Mouse (Mus musculus) limb, embryonic 15.5 days (tissue): ENCODE data around the gene Spesp1. TPM values are rescaled to one million over a fixed set of nuclear protein-coding genes. Genes with fewer than 3 reads are reported as not detected.

Source experiments
- ATAC-seq: fragments of 200-750 bp; cut with Nextera tagmentation; 2 replicates; pipeline ENCODE4 v1.8.0; 2017; ENCODE audit warnings: low read depth, moderate TSS enrichment; ENCODE audit not compliant: insufficient number of reproducible peaks, low FRiP score, low TSS enrichment
- H3K27ac ChIP-seq: fragments of 300-500 bp; sonication (generic); 2 replicates; pipeline ENCODE4 v1.5.1; 2015; ENCODE audit warnings: moderate library complexity, mild to moderate bottlenecking, inconsistent platforms
- H3K27me3 ChIP-seq: fragments of 300-500 bp; sonication (generic); 2 replicates; pipeline ENCODE4 v1.6.1; 2015; ENCODE audit warnings: inconsistent platforms
- H3K36me3 ChIP-seq: fragments of 300-500 bp; sonication (generic); 2 replicates; pipeline ENCODE4 v1.6.1; 2015; ENCODE audit warnings: inconsistent platforms
- H3K4me1 ChIP-seq: fragments of 300-500 bp; sonication (generic); 2 replicates; pipeline ENCODE4 v1.6.1; 2015; ENCODE audit warnings: inconsistent platforms
- H3K4me2 ChIP-seq: fragments of 300-500 bp; sonication (generic); 2 replicates; pipeline ENCODE4 v1.6.1; 2015; ENCODE audit warnings: mild to moderate bottlenecking, inconsistent platforms
- H3K4me3 ChIP-seq: fragments of 300-500 bp; sonication (generic); 2 replicates; pipeline ENCODE4 v1.5.1; 2015; ENCODE audit warnings: mild to moderate bottlenecking, inconsistent platforms
- H3K9ac ChIP-seq: fragments of 300-500 bp; sonication (generic); 2 replicates; pipeline ENCODE4 v1.6.1; 2015; ENCODE audit warnings: inconsistent platforms
- H3K9me3 ChIP-seq: fragments of 300-500 bp; sonication (generic); 2 replicates; pipeline ENCODE4 v1.6.1; 2016; ENCODE audit warnings: inconsistent platforms
- WGBS: fragments of 180-500 bp; shearing (Covaris S2); methylation state at CpG from one replicate; pipeline ENCODE4 v1.1.7; 2015; 5-methylcytosine and 5-hydroxymethylcytosine counted together
- polyA plus RNA-seq: library from polyadenylated mRNA; unstranded; fragments of >200 nt; fragmentation: Nextera tagmentation; extraction: Ambion mirVana; gene quantifications from 2 replicates; pipeline ENCODE4 v1.2.1, GENCODE M21; 2015

Spesp1 gene
- polyA plus RNA-seq, 1 experiment from 2014 or later = not detected

DNA sequence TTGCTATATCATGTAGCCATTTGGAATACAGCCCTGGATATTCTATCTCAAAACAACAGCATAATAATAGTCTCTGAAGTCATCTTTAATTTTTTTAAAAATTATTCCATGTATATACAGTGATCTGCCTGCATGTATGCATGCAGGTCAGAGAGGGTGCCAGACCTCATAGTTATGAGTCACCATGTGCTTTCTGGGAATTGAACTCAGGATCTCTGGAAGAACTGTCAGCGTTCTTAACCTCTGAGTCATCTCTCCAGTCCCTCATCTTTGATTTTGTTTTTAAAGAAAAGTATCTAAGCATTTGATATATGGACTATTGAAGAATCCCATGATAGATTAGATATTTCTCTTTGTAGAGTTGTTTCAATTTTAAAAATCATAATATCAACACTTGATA lies 12.8 kb downstream of the Spesp1 start:
- Histone ChIP-seq H3K9ac (no peak overlapping the region), H3K9me3 (no peaks in the 10 kb centered on the region), H3K27me3 (no peaks in the 10 kb centered on the region), H3K4me2 (no peak overlapping the region), H3K4me1 (peaks cover 2% of the 10 kb centered on the region; the same call in 1 of the 2 replicates), H3K27ac (no peak overlapping the region), H3K4me3 (no peak overlapping the region), H3K36me3 (no peaks in the 10 kb centered on the region)
- no peak for ATAC-seq
- 92% methylated on average over 1 of the region's 1 CpGs for WGBS

DNA sequence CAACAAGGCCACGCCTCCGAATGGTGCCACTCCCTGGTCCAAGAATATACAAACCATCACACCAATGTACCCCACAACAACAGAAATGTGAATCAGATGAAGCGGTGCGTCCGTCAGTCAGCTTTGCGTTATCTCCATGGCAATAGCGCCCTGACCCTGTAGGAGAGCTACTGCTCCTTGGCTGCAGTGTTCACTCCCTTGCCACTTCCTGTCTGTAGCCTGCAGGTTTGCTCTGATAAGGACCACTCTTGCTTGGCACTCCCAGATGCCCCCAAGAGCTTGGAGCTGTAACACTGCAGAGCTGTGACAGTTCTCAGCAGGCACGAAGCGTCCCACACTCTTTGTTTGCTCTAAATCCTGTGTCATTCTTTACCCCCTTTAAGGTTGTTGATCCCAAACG lies 16.7 kb downstream of the Spesp1 start:
- Histone ChIP-seq H3K4me3 (no peak overlapping the region), H3K9me3 (no peaks in the 10 kb centered on the region), H3K9ac (no peak overlapping the region), H3K27me3 (no peaks in the 10 kb centered on the region), H3K4me1 (peaks cover 2% of the 10 kb centered on the region; the same call in 1 of the 2 replicates), H3K4me2 (no peak overlapping the region), H3K36me3 (no peaks in the 10 kb centered on the region), H3K27ac (no peak overlapping the region)
- no peak for ATAC-seq
- 80% methylated on average over 10 of the region's 10 CpGs for WGBS

DNA sequence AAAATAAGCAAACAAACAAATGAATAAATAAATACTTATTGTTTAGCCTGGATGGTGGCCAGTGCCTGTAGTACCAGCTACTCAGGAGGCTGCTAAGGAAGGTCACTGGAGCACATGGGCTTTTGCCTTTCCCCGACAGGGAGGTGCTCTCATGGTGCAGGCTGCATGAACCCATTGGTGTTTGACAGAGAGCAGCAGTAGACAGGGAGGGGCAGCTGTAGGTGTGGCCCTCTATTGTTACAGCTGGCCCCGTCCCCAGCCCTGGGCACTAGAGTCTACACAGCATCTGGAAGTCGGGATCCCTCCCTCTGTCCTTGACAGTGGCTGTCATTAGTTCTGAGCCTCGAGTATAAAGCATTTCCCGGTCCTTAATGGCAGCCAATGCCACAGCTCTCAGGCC lies 18.4 kb downstream of the Spesp1 start:
- no peak for ATAC-seq
- Histone ChIP-seq H3K4me1 (peaks cover 2% of the 10 kb centered on the region; the same call in 1 of the 2 replicates), H3K9me3 (no peaks in the 10 kb centered on the region), H3K27me3 (no peaks in the 10 kb centered on the region), H3K9ac (no peak overlapping the region), H3K36me3 (no peaks in the 10 kb centered on the region), H3K27ac (no peak overlapping the region), H3K4me3 (no peak overlapping the region), H3K4me2 (no peak overlapping the region)
- WGBS = 52% methylated on average over 5 of the region's 5 CpGs

DNA sequence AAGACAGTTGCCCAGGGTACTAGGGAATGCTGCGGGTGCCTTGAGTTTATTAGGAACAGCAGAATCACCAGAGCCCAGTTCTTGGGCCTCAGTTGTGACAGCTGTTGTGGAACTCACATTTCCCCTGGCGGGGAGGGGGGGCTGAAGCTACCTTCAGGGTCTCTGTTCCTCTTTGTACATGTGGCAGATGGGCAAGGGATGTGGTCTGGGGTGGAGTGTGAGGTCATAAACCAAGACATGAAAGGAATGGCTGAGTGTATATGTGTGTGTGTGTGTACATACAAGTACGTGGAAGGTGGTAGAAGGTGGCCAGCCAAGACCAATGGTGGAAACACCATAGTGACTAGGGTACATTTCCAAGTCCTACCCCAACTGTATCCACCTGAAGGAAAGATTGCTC lies 20.6 kb downstream of the Spesp1 start:
- Histone ChIP-seq H3K27me3 (no peaks in the 10 kb centered on the region), H3K27ac (no peak overlapping the region), H3K36me3 (no peaks in the 10 kb centered on the region), H3K9me3 (no peaks in the 10 kb centered on the region), H3K4me2 (no peak overlapping the region), H3K4me1 (peaks cover 3% of the 10 kb centered on the region; the same call in 1 of the 2 replicates), H3K9ac (no peak overlapping the region), H3K4me3 (no peak overlapping the region)
- no peak for ATAC-seq
- WGBS = 79% methylated on average over 3 of the region's 3 CpGs

DNA sequence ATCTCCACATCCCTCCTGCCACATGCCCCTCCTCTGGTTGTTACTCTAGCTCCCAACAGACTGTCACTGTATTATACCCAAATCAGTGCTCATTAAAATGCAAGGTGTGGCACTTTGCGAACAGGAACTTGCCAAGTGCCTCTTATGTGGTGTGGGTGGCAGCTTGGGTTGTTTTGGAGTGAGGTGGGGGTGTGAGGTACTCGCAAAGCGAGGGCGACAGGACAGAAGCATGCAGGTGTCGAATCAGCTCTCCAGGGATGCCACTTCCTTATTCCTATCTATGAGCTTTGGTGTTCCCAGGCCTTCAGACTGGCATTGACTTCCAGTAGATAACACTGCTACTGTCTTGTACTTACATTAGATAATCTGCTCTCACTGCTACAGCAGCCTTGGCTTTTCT lies 21.0 kb downstream of the Spesp1 start:
- Histone ChIP-seq H3K4me3 (no peak overlapping the region), H3K4me2 (no peak overlapping the region), H3K27me3 (no peaks in the 10 kb centered on the region), H3K9ac (no peak overlapping the region), H3K36me3 (no peaks in the 10 kb centered on the region), H3K9me3 (no peaks in the 10 kb centered on the region), H3K27ac (no peak overlapping the region), H3K4me1 (peaks cover 5% of the 10 kb centered on the region; the same call in 1 of the 2 replicates)
- 81% methylated on average over 5 of the region's 5 CpGs for WGBS
- no peak for ATAC-seq

DNA sequence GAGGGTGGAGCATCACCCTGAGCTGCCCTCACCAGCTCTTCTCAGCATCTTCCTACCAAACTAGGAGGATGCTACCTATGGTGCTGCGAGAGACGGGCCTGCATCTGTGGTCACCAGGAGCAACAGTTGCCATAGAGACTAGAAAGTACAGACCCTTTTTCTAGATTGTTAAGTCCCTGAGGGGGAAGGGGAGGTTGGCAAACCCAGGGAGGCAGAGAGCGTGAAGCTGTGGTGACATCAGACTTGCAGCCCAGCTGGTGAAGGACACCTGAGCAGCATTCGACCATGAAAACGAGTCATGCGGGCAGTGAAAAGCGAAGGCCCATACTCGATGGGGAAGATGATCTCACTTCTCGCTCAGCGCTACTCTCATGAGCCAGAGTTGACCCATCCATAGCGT lies 24.0 kb downstream of the Spesp1 start:
- Histone ChIP-seq H3K9ac (no peak overlapping the region), H3K27me3 (no peaks in the 10 kb centered on the region), H3K27ac (no peak overlapping the region), H3K4me2 (no peak overlapping the region), H3K4me3 (no peak overlapping the region), H3K4me1 (peaks cover 3% of the 10 kb centered on the region; the same call in 1 of the 2 replicates), H3K9me3 (no peaks in the 10 kb centered on the region), H3K36me3 (no peaks in the 10 kb centered on the region)
- 88% methylated on average over 11 of the region's 11 CpGs for WGBS
- no peak for ATAC-seq

DNA sequence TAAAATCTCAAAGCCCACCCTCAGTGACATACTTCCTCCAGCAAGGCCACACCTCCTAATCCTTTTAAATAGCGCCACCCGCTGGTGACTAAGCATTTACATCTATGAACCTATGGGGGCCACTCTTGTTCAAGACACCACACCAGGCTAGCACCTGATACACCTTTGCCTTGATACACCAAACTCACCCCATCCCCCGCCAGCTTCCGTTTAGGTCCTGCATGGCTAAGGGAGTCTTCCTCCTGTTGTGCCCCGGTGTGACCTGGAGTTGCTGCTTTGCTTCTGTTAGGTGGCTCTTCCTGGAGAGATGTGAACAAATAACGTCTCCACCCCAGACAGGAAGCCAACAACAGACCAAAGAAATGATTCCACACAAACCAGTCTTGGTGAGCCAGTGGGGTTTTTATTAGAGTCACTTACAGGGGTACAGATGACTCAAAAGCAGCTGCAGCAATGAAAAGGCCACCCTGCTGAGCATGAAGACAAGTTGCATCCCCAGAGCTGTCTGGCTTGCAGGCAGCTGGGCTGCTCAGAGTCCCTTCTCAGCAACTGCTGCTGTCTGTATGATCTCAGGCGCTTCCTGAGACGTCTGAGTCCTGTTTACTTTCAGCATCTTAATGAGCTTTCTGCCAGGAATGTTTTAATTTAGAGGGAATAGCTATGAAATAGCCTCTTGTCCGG lies 26.0 kb downstream of the Spesp1 start:
- H3K27ac ChIP-seq = peak overlapping the region; percentile 27; the same call in 1 of the 2 replicates
- no peaks in the 10 kb centered on the region for H3K27me3 ChIP-seq
- peaks cover 3% of the 10 kb centered on the region; the same call in 1 of the 2 replicates for H3K4me1 ChIP-seq
- no peaks in the 10 kb centered on the region for H3K9me3 ChIP-seq
- H3K4me2 ChIP-seq = no peak overlapping the region
- 56% methylated on average over 9 of the region's 9 CpGs for WGBS
- no peak for ATAC-seq
- no peak overlapping the region for H3K4me3 ChIP-seq
- H3K36me3 ChIP-seq = no peaks in the 10 kb centered on the region
- no peak overlapping the region for H3K9ac ChIP-seq

DNA sequence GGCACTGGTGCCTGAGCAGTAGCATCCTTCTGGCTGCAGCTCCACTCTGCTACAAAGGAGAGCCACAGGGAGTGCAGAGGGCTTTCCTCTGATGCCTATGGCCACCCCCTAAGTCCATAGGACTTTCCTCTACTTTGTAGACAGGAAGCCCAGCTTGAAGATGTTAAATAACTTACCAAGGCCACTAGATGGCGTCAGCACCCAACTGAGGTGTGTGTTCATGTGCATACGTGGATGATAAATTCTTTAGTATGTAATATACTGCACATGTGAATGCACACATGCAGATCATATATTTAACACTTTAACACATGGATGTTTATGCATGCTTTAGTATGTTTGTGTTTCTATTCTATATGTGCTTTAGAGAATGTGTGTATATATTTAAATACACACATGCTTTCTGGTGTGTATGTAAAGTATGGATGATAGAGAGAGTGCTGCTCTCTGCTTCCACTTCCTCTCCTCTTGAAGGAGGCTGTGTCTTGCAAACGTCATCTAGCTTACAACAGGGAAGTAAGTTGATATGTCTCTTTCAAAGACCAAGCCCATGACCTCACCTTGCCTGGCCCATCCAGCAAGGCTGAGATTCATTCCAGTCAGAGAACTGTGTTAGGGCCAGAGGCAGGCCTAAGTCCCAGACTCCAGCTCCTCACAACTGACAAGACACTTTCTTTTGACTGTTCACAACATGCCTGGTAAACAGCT lies 28.1 kb downstream of the Spesp1 start:
- Histone ChIP-seq H3K4me1 (peaks cover 3% of the 10 kb centered on the region; the same call in 1 of the 2 replicates), H3K9ac (no peak overlapping the region), H3K27ac (no peak overlapping the region), H3K27me3 (no peaks in the 10 kb centered on the region), H3K36me3 (no peaks in the 10 kb centered on the region), H3K4me2 (no peak overlapping the region), H3K4me3 (no peak overlapping the region), H3K9me3 (no peaks in the 10 kb centered on the region)
- WGBS = 11% methylated on average over 3 of the region's 3 CpGs
- ATAC-seq = no peak

DNA sequence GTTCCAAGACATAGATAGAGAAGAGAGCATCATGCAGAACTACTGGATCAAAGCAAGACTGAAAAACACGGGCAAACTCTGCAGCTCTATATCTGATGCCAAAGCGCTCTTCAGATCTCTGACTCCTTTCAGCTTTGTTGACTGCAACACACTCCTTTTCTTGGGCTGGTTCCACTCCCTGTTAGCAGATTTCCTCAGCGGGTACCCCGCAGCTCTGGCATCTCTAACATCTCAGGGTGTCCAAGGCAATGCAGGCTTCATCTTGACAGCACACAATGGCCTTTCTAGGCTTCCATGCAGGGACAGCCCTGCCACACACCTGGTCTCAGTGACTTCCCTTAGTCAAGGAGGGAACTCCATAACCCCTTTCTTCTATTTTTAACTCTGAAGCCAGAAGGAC lies 31.7 kb downstream of the Spesp1 start:
- H3K36me3 ChIP-seq = no peaks in the 10 kb centered on the region
- no peaks in the 10 kb centered on the region for H3K27me3 ChIP-seq
- no peak overlapping the region for H3K27ac ChIP-seq
- H3K4me2 ChIP-seq = no peak overlapping the region
- no peaks in the 10 kb centered on the region for H3K4me1 ChIP-seq
- no peaks in the 10 kb centered on the region for H3K9me3 ChIP-seq
- H3K9ac ChIP-seq = no peak overlapping the region
- H3K4me3 ChIP-seq = no peak overlapping the region
- WGBS = 92% methylated on average over 4 of the region's 4 CpGs
- no peak for ATAC-seq

DNA sequence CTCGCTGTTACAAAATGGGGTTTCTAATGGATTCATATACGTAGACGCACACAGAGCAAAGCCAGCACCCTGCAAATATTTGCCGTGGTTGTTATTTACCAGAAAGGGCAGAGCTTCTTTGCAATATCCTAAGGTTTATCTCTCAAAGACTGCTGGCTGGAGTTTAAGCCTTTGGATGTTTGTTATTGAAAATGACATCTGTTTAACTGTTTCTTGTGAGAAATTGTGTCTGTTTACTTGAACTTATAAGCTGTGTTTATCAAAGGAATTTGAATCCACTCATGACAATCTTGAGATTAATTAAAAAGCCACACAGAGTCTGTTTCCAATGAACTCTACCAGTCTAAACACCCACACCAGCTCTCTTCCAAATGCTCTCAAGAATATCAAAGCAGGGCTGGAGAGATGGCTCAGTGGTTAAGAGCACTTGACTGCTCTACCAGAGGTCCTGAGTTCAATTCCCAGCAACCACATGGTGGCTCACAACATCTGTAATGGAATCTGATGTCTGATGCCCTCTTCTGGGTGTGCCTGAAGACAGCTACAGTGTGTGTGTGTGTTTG lies 35.5 kb downstream of the Spesp1 start:
- no peak overlapping the region for H3K9ac ChIP-seq
- H3K27ac ChIP-seq = no peak overlapping the region
- H3K36me3 ChIP-seq = no peaks in the 10 kb centered on the region
- H3K27me3 ChIP-seq = peaks cover 10% of the 10 kb centered on the region; the same call in 1 of the 2 replicates
- H3K4me2 ChIP-seq = no peak overlapping the region
- ATAC-seq = no peak
- no peaks in the 10 kb centered on the region for H3K9me3 ChIP-seq
- H3K4me3 ChIP-seq = no peak overlapping the region
- WGBS = 78% methylated on average over 4 of the region's 4 CpGs
- H3K4me1 ChIP-seq = peaks cover 5% of the 10 kb centered on the region

DNA sequence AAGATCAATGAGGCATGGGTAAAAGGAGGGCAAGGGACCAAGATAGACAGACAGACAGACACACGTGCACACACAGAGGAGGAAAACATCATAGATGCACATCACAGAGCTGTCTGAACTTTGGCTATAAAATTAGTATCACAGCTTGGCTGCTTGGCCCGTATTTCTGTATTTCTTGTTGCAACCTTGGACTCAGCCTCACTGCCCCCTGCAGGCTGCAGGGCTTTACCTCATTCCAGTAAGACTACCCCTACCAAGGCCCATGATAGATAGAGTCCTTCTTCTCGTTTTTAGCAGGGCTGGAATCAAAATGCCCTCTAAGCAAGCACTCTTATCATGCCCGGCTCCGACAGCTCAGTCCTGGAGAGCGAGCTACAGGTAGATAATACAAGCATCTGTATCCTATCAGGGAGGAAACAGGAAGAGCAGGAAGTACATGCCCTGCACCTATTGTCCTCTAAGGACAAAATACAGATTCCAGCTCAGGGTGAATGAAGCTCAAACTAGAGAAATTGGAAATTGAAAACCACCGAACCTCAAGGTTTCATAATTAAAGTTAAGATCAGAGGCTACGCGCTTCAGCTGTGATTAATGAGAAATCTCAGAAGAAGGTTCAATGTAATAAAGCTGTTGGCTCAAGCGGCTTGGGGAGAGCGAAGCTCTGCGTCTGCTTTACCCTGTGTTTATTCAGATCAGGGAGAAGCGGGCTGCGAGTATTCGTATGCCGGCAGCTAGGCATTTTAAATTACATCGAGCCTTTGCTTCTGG lies 36.2 kb downstream of the Spesp1 start:
- H3K27ac ChIP-seq = no peak overlapping the region
- peaks cover 10% of the 10 kb centered on the region; the same call in 1 of the 2 replicates for H3K27me3 ChIP-seq
- H3K9me3 ChIP-seq = no peaks in the 10 kb centered on the region
- H3K9ac ChIP-seq = no peak overlapping the region
- H3K4me3 ChIP-seq = no peak overlapping the region
- H3K4me1 ChIP-seq = peaks cover 5% of the 10 kb centered on the region
- no peak for ATAC-seq
- no peaks in the 10 kb centered on the region for H3K36me3 ChIP-seq
- no peak overlapping the region for H3K4me2 ChIP-seq
- 54% methylated on average over 17 of the region's 17 CpGs for WGBS
